Mouse (Mus musculus) right cerebral cortex, postnatal 10 days (tissue): Measurements from ENCODE around the gene Zcchc4.

Experiments
- DNase-seq, 2 experiments: peaks; one replicate each; pipeline ENCODE4 v3.0.0; 2021; ENCODE audit warnings: low spot score in 2 of 2

Gene Zcchc4

DNA sequence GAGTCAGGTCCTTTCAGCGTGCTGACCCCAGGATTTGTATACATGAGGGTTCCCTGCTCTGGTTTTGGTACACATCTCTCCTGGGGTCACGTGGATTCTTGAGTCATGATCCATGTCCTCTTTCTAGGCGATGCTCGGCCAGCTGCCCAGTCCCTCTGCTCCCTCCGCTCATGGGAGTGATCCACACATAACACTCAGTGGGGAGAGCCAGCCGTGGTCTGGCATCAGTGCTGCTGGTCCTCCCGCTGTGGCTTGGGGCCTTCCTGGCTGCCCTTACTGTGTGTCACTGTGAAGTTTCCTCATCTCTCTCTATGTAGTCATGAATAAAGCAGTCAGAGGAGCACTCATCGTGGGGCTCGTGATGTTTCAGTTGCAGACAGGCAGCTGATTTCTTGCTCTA lies 18.9 kb downstream of the Zcchc4 start:
- no peak for DNase-seq

DNA sequence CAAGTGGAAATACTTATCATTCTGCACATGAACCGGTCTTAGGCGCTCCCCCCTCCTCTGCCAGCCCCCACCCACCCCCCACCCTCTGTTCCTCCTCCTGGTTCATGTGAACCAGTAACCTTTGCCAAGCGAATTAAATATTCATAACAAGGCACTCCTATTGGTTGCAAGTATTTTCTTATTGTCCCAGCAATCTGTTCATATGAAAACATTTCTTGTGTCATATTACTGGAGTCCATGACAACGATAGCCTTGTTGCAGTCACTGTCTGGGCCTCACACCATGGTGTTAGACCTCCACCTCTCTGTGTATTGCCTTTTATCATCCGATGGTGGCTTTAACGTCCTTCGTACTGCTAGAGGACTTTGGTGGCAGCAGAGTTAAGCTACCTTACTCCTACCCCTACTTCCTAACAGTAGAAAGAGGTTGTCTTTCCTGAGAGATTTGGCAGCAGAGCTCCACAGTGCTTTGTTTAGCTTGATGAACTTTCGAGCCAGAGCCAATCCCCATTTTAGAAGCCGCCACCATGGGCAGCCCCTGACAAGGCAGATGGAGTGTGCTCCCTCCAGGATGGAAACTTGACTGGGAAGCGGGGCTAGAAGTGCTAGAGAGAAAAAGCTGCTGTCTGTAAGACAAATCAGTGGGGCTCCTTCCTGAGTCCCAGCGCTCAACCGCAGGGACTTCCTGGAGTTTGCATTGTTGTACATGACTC lies 24.2 kb downstream of the Zcchc4 start:
- no peak for DNase-seq

DNA sequence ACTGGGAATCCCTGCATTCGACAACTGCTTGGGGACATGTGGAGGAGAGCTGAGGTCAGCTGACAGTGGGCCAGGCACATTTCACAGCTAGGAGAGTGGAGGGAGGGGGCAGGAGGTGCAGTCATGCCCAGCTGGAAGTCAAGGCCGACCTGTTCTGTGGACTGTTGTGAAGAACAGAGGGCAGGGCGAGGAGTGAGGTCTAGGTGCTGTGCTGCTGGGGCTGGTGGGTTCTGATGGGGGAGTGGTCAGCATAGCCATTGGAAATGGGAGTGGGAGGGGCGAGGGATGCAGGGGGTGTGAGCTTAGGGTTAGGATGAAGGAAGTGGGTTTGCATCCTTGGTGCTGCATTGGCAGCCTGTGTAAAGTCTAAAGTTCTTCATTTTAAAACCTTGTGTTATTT lies 30.6 kb downstream of the Zcchc4 start:
- DNase-seq: no peak

DNA sequence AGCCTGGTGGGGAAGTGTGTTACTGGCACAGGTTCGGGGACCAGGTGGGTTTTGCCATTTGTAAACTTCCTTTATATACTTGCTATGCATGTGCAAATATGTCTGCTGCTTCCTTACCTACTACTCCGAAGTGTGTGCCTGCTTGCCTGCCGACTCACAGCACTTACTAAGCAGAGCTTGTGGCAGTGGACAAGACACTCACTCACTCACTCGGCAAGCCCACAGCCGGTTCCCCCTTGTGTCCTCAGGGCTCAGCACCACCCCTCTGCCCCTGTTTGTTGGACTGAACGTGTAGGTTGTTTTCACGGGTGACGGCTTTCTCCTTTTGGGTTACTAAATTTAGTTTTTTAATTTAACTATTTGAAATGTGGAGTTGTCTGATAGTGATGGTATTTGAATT lies 31.1 kb downstream of the Zcchc4 start:
- DNase-seq: no peak

DNA sequence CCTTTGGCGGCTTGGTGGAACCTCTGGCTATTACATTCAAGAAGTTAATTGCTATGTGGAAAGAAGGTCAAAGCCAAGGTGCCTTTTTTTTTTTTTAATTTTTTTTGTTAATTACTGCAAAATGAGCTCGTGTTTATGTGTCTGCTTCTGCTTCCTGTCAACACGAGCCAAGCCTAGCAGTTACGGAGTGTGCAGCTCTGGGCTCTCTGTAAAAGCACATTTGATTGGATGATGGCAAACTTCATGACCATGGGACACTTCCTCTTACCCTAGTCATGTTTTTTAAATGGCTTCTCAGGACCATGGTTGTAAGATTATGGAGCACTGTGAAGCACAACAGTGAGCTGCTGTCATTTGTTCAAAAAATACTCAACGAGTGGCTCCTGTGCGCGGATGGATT lies 31.8 kb downstream of the Zcchc4 start:
- DNase-seq: no peak

DNA sequence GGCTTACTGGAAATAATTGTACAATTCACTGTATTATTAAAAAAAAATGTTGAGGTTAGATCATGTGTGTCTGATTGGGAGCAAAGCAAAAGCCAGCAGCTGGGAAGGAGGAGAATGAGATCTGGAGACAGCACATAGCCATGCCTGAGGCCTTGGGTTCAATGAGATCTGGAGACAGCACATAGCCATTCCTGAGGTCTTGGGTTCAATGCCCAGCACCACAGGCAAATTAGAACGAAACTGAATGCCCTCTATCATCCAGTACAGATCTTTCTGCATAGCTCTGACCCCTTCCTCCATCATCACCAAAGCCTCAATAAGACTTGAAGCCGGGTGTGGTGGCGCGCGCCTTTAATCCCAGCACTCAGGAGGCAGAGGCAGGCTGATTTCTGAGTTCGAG lies 35.2 kb downstream of the Zcchc4 start:
- no peak for DNase-seq

DNA sequence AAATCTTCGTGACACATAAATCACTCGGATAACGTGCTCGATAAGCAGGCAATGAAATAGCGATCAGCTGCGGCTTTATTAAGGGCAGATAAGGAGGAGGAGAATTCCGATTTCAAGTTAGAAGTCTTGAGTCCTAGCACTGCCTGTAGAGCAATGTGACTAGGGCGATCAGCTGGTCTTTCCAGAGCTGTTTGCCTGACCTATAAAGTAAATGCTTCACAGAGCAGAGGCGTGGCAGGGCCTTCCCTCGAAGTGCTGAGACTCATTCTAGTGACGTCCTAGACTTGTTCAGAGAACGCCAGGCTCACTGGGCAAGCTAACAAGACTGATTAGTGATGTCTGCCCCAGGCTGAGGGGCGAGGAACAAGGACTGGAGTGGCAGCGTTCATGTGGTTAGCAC lies 35.8 kb downstream of the Zcchc4 start:
- no peak for DNase-seq

DNA sequence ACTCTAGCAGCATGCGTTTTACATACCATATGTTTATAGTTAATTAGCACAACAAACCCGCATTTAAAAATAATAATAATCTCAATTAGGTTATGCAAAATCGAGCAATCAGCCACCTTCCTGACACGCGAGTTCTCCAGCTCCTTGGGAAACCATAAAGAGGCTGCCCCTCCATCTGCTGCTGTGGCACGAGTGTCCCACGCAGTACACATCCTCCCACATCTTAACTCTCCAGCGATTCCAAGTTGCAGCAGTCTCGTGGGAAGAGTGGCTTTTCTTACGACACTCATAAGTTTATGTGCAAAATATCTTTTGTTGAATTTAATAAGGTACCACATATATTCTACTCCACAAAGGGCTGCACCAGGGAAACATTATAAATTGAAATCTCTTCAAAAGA lies 37.2 kb downstream of the Zcchc4 start:
- no peak for DNase-seq

DNA sequence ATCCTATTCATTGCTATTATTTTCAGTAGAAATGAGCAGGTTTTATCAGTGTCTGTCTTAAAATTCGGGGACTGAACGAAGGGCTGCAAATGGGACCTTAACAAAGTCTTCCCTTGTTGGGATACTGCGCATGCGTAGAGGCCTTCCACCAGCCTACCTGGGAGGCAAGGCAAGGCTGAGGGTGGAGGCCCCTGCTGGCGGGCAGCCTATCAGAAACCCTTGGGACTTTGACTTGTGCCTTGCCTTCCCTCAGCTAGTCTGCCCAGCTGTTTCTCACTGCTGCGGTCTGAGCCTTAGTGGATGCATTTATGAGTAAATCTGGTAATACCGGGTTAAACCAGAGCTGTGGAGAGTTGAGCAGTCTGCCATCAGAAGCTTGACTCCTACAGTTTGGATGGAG lies 38.1 kb downstream of the Zcchc4 start:
- no peak for DNase-seq

DNA sequence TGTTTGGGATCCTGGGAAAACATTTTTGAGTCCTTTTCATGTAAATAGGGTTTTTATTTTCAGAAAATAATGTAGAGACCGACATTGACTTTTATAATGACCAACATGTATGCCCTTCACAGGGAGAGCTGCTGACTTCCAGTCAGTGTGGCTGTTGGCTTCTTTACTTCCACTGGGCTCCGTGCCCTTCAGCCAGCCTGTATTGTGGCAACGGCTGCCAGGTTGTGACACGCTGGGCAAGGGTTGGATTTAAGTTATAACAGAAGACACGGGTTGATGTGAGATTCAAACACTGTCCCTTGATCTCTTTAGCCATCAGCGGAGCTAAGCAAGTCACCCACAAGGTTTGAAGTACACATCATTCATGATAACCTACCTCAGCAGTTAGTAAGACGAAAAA lies 43.5 kb downstream of the Zcchc4 start:
- no peak for DNase-seq

DNA sequence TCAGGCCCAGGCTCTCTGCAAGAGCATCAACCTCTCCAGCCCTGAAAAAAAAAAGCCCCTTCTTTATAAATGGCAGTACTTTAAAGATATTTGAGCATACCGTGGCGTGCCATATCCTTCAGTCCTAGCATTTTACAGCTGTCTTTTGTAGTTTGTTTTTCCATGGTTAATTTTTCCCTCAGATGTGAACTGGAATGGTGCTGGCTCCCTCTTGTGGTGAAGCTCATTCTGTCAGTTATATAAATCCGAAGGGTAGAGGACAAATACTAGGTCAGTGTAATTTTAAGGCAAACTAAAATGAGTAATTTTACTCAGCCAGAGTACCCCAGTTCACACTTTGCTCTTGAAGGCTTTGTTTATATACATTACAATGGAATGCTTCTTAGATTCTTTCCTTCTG lies 46.5 kb downstream of the Zcchc4 start:
- peak; percentile 51 to 66 for DNase-seq

DNA sequence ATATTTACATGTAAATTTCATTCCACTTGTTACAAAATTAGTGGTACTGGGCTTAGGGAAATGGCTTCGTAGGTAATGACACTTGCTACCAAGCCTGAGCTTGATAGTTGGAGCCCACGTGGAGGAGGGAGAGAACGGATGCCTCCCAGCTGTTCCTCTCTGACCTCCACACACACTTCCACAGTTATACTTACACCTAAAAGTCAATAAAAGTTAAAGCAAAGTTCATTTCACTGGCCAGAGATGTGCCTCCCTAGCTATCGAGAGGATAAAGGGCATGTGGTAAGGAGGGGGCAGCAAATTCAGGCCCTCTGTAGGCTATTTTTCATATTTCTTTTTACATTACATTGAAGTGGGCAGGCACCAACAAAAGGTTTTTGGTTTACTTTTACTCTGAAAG lies 52.7 kb downstream of the Zcchc4 start:
- no peak for DNase-seq

DNA sequence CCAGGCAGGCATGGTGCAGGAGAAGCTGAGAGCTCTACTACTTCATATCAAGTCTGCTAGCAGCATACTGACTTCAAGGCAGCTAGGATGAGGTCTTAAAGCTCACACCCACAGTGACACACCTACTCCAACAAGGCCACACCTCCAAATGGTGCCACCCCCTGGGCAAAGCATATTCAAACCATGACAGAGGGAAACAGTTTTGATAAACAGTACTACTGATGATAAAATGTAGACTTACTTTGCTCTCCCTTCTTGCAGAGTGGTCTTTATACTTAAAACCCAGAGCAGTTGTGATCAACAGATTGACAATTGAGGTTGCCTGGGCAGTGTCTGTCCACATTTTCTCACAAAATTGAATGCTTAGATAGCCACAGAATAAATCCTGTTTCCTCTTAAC lies 57.8 kb downstream of the Zcchc4 start:
- DNase-seq: no peak

DNA sequence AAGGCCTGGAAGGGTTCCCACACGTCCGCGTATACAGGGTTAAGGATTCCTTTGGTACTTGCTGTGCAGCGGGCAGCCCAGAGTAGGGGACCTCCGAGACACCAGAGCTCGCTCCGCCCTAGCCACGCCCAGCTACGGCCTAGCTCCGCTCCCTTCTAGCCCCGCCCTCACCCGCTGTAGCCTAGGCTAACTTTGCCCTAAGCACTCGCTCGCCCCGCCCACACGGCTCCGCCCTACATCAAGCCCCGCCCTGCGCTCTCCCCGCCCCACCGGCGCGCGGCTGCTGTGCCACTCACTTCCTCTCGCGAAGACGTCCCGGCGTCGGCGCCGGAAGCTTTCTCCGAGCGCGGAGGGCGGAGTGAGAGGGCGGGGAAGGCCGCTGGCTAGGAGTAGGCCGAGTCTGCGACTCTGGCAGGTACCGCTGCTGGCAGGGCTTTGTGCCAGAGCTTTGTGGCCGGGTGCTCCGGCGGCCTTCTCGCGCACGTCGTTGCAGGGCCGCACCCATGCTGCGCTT lies 58.6 kb downstream of the Zcchc4 start, which contains the start of gene Anapc4:
TSS of gene Anapc4 (plus strand) at position 252 of the 514 bp plus-strand sequence.
- peak; percentile 99 to 100 for DNase-seq

DNA sequence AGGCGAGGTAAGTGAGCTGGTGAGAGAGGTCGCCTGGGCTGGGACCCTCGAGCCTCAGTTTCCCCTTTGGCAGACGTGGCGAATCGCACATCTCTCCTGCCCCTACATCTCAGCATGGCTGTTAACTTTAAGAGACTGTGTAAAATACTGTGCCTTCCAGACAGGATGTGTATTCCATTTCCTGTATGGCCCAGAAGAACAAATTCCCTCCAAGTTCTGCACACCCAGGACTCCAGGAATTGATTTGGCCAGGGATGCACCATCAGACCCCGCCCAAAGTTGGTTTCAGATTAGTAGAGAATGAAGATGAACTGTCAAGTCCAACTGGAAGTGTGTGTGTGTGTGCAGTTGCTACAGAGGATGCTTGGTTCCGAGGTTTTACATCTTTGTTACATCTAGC lies 59.2 kb downstream of the Zcchc4 start:
- no peak for DNase-seq

DNA sequence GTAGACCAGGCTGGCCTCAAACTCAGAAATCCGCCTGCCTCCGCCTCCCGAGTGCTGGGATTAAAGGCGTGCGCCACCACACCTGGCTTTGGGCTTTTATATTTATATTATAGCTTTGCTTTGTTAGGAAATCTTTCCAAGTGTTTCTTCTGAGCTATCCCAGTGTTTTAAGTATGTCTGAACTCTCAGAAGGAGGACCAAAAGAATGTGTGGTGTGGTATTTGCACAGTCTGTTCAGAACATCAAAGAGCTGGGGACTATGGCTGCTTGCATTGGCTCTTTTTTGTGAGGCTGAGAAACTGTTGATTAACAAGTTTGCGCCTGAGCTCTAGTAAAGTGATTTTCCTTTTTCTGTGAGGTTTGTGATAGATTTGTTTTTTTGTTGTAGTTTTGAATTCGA lies 69.1 kb downstream of the Zcchc4 start:
- DNase-seq: no peak

DNA sequence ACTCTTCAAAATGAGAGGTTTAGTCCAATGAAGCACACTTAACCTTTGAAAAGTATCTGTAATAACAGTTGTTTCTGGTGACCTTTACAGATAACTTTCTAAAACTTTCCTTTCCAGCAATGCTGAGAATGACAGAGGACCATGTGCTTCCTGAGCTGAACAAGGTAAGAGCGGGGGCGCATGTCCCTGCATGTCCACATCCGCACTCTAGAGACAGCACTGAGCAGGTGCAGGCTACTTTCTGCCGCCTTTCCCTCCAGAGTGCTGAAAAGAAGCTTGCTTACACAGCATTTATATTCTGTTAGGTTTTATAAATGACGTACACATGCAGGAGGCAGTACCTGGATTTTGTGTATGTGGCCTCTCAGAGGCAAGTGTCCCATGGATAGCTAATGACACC lies 80.5 kb downstream of the Zcchc4 start:
- DNase-seq: no peak

DNA sequence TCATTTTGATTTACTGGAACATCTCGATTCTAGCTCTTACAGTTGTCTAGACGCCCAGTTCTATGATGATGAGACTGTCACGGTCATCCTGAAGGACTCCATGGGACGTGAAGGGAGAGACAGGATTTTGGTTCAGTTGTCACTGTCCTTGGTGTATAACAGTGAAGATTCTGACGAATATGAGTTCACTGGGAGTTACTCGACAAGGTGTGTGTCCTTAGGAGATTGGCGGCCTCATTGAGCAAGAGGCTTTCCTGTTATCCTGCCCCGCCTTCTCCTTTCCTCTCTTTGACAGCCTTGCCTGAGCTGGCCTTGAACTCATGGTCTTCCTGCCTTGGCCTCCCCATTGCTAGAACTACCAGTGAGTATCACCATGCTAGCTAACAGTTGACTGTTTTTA lies 89.2 kb downstream of the Zcchc4 start:
- no peak for DNase-seq

DNA sequence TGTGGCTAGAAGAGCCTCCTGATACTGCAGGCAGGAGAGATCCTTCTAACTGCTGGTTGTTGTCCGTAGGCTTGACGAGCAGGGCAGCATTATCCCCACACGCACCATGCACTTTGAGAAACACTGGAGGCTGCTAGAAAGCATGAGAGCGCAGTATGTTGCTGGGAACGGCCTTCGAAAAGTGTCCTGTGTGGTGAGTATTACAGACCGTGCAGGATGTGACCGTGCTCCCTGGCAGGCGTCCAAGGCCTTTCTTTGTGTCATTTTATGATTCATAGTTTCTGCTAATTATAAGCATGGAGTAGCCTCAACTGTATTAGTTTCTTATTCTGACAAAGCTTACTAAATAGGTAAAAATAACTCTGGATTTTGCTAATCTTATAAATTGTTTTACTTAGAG lies 90.6 kb downstream of the Zcchc4 start:
- no peak for DNase-seq

DNA sequence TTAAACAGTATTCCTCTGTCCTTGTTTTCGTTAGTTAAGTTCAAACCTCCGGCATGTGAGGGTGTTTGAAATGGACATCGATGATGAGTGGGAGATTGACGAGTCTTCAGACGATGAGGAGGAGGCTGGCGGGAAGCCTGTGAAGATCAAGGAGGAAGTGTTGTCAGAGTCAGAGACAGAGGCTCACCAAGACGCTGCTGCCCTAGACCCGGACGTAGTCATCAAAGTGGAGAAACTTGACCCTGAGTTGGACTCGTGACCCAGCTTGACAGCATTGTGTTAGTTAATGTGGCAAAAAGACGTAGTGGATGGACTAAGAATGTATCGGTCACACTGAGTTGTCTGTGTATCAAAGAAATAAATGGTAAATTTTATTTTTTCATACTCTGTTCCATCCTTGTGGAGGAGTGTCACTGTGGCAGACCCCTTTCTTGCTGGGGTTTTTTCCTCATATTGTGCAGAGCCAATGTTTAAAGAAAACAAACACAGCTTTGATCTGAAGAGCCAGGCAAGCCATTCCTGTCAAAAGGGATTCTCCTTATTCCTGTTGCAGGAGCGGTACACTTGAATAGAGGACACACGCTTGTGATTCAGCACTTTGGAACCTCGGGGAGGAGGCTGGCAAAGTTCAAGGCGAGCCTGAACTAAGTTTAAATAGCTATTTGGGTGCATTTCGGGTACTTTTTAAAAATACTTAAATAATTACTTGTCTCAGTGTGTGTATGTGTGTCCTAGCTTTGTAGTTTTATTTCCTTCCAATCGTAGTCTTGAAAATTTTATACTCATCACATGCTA lies 91.3 kb downstream of the Zcchc4 start:
- DNase-seq: no peak

DNA sequence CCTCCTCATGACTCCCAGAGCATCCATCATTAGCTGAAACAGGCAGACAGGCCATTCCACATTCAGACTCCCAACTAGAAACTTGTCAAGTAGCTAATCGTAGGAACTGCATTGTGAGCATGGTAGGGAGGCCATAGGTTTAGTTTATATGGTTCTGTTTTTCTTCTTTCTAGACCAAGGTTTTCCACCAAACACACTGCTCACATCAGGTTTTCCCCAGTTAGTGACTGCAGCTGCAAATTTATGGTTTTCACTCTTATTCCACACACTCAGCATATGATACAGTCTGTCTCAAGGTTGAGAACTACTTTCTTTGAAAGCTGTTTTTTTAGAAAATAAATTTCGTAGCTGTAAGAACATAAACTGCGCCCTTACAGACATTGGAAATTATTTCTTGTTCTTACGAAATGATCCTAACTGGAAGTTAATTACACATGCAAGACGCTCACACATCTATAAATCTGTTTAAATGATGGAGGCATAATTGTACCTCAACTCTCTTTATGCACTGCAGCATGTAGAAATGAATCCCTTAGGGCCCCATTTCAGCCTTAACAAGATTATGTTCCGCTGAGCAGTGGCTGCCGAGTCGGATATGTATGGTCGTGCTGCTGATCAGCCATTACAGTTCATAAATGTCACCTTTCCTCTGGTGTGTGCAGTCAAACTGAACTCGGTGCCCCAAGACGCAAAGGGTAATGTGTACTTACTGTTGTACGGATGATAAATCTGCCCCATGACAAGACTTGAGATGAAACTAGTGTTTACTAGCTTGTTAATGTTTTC lies 93.9 kb downstream of the Zcchc4 start:
- DNase-seq: no peak

DNA sequence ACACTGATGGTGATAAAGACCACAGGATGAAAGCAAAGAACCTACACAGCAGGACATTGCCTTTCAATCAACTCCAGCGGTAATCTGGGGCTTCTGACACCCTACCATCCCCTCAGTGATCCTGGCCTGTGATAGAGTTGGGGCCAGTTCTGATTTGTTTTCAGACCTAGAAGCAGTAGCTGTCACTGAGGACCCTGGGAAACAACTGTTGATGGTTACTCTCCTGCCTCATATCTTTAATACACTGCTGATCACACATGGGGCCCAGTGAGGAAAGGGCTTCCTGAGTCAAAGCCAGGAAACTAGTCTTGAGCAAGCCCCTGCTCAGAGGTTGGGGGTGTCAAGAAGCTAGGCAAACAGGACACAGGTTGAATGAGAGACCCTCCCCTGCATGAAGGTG lies 96.3 kb downstream of the Zcchc4 start:
- DNase-seq: no peak
